Mouse (Mus musculus): ENCODE results near the gene Gm38655.
A peak's percentile ranks its signal among the peaks of the same experiment; 100 is the strongest.
"Not testable (repeated sequence)": the region's sequence is repeated elsewhere in the genome, so short reads cannot be mapped to it uniquely, and the experiment has no call there.

The Gm38655 gene

GRCm38 (mm10) chr17:25175411-25175810, at the start of gene Gm38655:
Gene Gm38655, minus strand, starts transcription at chr17:25175471.
- DNase-seq (ENCODE audit: low spot score in 2 of 2) = no peak

- DNase-seq (ENCODE audit: low spot score in 2 of 2) = no peak
Observed at GRCm38 (mm10) chr17:25224586-25225222, 49.4 kb upstream of the Gm38655 start.

GRCm38 (mm10) chr17:25222951-25223601, 47.8 kb upstream of the Gm38655 start:
- DNase-seq (ENCODE audit: low spot score in 2 of 2) = no peak

GRCm38 (mm10) chr17:25222504-25222940, 47.3 kb upstream of the Gm38655 start:
- not testable (repeated sequence) for DNase-seq (ENCODE audit: low spot score in 2 of 2)

- no peak for DNase-seq (ENCODE audit: low spot score in 2 of 2)
Observed at GRCm38 (mm10) chr17:25221821-25222503, 46.7 kb upstream of the Gm38655 start.

GRCm38 (mm10) chr17:25220746-25221145, 45.5 kb upstream of the Gm38655 start:
- no peak for DNase-seq (ENCODE audit: low spot score in 2 of 2)

GRCm38 (mm10) chr17:25219492-25220295, 44.4 kb upstream of the Gm38655 start:
- DNase-seq (ENCODE audit: low spot score in 2 of 2) = no peak

GRCm38 (mm10) chr17:25218967-25219366, 43.7 kb upstream of the Gm38655 start:
- no peak for DNase-seq (ENCODE audit: low spot score in 2 of 2)

GRCm38 (mm10) chr17:25215431-25215830, 40.2 kb upstream of the Gm38655 start:
- no peak for DNase-seq (ENCODE audit: low spot score in 2 of 2)

- no peak for DNase-seq (ENCODE audit: low spot score in 2 of 2)
Observed at GRCm38 (mm10) chr17:25211705-25212104, 36.4 kb upstream of the Gm38655 start.

- DNase-seq (ENCODE audit: low spot score in 2 of 2) = no peak
Observed at GRCm38 (mm10) chr17:25210680-25211466, 35.6 kb upstream of the Gm38655 start.

- DNase-seq (ENCODE audit: low spot score in 2 of 2) = no peak
Observed at GRCm38 (mm10) chr17:25210006-25210405, 34.7 kb upstream of the Gm38655 start.

GRCm38 (mm10) chr17:25202401-25202800, 27.1 kb upstream of the Gm38655 start:
- no peak for DNase-seq (ENCODE audit: low spot score in 2 of 2)

GRCm38 (mm10) chr17:25189091-25189490, 13.8 kb upstream of the Gm38655 start:
- no peak for DNase-seq (ENCODE audit: low spot score in 2 of 2)

- DNase-seq (ENCODE audit: low spot score in 2 of 2) = peak; percentile 41 to 45
Observed at GRCm38 (mm10) chr17:25188150-25189031, 13.1 kb upstream of the Gm38655 start, which contains the start of gene Unkl. Gene Unkl, plus strand, starts transcription at chr17:25188397.

- DNase-seq (ENCODE audit: low spot score in 2 of 2) = no peak
Observed at GRCm38 (mm10) chr17:25187784-25188149, 12.5 kb upstream of the Gm38655 start.

GRCm38 (mm10) chr17:25184961-25185360, 9.7 kb upstream of the Gm38655 start:
- DNase-seq (ENCODE audit: low spot score in 2 of 2) = no peak

GRCm38 (mm10) chr17:25184129-25184691, 8.9 kb upstream of the Gm38655 start, which contains the start of gene BC003965:
Gene BC003965, plus strand, starts transcription at chr17:25184554.
- DNase-seq (ENCODE audit: low spot score in 2 of 2) = peak; percentile 96 to 99

- no peak for DNase-seq (ENCODE audit: low spot score in 2 of 2)
Observed at GRCm38 (mm10) chr17:25183232-25183631, 8.0 kb upstream of the Gm38655 start.

- DNase-seq (ENCODE audit: low spot score in 2 of 2) = no peak
Observed at GRCm38 (mm10) chr17:25172558-25172957, 2.7 kb downstream of the Gm38655 start.
